Mouse (Mus musculus) hindbrain, embryonic 11.5 days (tissue): ENCODE results near the gene Skp2. TPM values are rescaled to one million over a fixed set of nuclear protein-coding genes. Genes with fewer than 3 reads are reported as not detected.
"Not testable (repeated sequence)": the region's sequence is repeated elsewhere in the genome, so short reads cannot be mapped to it uniquely, and the experiment has no call there.

Experiments
- ATAC-seq: fragments of 200-750 bp; cut with Nextera tagmentation; 2 replicates; pipeline ENCODE4 v1.8.0; 2017; ENCODE audit warnings: mild to moderate bottlenecking, moderate TSS enrichment, moderate library complexity; ENCODE audit not compliant: low FRiP score
- DNase-seq: peaks from one replicate; pipeline ENCODE4 v3.0.0-alpha.2; 2015; ENCODE audit warnings: low spot score
- H3K27ac ChIP-seq: fragments of 300-500 bp; sonication (generic); 2 replicates; pipeline ENCODE4 v1.5.1; 2014; ENCODE audit warnings: mild to moderate bottlenecking, low read depth, low read length
- H3K27me3 ChIP-seq: fragments of 300-500 bp; sonication (generic); 2 replicates; pipeline ENCODE4 v1.6.1; 2014; ENCODE audit warnings: mild to moderate bottlenecking, low read length, moderate library complexity, mixed read lengths; ENCODE audit not compliant: control insufficient read depth, insufficient read depth
- H3K36me3 ChIP-seq: fragments of 300-500 bp; sonication (generic); 2 replicates; pipeline ENCODE4 v1.6.1; 2014; ENCODE audit warnings: mild to moderate bottlenecking, low read length, moderate library complexity, mixed read lengths; ENCODE audit not compliant: control insufficient read depth, insufficient read depth
- H3K4me1 ChIP-seq: fragments of 300-500 bp; sonication (generic); replicated peaks from 2 replicates; pipeline ENCODE4 v1.6.1; 2014; ENCODE audit warnings: low read length, mixed read lengths; ENCODE audit not compliant: control insufficient read depth, insufficient read depth
- H3K4me2 ChIP-seq: fragments of 300-500 bp; sonication (generic); replicated peaks from 2 replicates; pipeline ENCODE4 v1.6.1; 2014; ENCODE audit warnings: mild to moderate bottlenecking, low read depth, low read length
- H3K4me3 ChIP-seq: fragments of 300-500 bp; sonication (generic); 2 replicates; pipeline ENCODE4 v1.5.1; 2014; ENCODE audit warnings: low read depth, low read length
- H3K9ac ChIP-seq: fragments of 300-500 bp; sonication (generic); 2 replicates; pipeline ENCODE4 v1.6.1; 2014; ENCODE audit warnings: low read depth, low read length
- H3K9me3 ChIP-seq: fragments of 300-500 bp; sonication (generic); 2 replicates; pipeline ENCODE4 v1.6.1; 2016; ENCODE audit warnings: low read length; ENCODE audit not compliant: control insufficient read depth
- WGBS: fragments of 180-500 bp; shearing (Covaris S2); extraction: QIAGEN DNeasy Blood & Tissue Kit; methylation state at CpG from one replicate; pipeline ENCODE4 v1.1.7; 2014; 5-methylcytosine and 5-hydroxymethylcytosine counted together
- polyA plus RNA-seq: library from polyadenylated mRNA; unstranded; fragments of >200 nt; fragmentation: Nextera tagmentation; extraction: Ambion mirVana; gene quantifications from 2 replicates; pipeline ENCODE4 v1.2.1, GENCODE M21; 2014

Skp2 gene
- polyA plus RNA-seq: 95.9 and 105 TPM in 2 replicates

DNA sequence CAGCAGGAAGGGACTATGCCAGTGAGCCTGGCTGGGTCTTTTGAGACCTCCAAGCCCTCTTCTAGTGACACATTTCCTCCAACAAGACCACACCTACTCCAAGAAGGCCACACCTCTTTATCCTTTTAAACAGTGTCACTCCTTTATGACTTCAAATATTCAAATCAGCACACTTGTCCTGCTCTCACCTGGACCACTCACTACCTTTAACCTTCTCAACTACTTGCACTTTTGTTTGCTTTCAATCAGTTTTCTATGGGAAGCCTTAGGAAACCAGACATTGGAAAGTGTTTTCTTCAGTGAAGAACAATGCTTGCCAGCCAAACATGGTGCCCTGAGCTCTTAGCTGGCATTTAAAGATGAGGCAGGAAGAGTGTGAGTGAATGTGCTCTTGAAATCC, at the start of gene Skp2:
Gene Skp2, minus strand, starts transcription at position 101 of the 400 bp plus-strand sequence.
- Histone ChIP-seq H3K4me2 (no peak within 1 kb of the TSS), H3K4me3 (no peak within 1 kb of the TSS), H3K9ac (no peak within 1 kb of the TSS), H3K27me3 (no peaks in the 10 kb centered on the region), H3K9me3 (no peaks in the 10 kb centered on the region), H3K4me1 (no peaks in the 10 kb centered on the region), H3K36me3 (no peaks in the 10 kb centered on the region), H3K27ac (no peak within 1 kb of the TSS)
- no peak for ATAC-seq
- no peak for DNase-seq

DNA sequence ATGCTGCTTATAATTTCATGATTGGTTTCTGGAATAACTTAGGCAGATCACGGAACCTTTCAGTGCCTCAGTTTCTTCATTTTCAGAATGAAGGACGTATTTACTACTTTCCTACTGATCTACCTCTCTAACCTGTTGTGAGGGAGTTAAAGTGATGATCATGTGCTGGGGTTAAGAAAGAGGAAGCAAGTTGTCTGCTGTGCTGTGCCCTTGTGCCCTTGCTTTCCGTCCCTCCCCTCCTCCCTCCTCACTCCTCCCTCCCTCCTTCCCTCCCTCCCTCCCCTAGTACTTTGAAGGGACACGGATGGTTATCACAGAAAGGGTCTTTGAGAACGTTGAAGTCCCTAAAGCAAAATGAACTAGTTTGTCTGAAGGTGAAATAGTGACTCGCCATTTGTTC, 43.2 kb upstream of the Skp2 start:
- DNase-seq (no peak), ATAC-seq (no peak)
- no peaks in the 10 kb centered on the region for H3K9me3 ChIP-seq
- no peak overlapping the region for H3K4me2 ChIP-seq
- no peak overlapping the region for H3K9ac ChIP-seq
- H3K27me3 ChIP-seq: no peaks in the 10 kb centered on the region
- no peaks in the 10 kb centered on the region for H3K4me1 ChIP-seq
- H3K36me3 ChIP-seq: 0 out of 2 replicates have a peak, but pooled peaks cover 3% of the 10 kb centered on the region
- no peak overlapping the region for H3K4me3 ChIP-seq
- H3K27ac ChIP-seq: no peak overlapping the region
- WGBS: 64% methylated on average over 6 of the region's 6 CpGs

DNA sequence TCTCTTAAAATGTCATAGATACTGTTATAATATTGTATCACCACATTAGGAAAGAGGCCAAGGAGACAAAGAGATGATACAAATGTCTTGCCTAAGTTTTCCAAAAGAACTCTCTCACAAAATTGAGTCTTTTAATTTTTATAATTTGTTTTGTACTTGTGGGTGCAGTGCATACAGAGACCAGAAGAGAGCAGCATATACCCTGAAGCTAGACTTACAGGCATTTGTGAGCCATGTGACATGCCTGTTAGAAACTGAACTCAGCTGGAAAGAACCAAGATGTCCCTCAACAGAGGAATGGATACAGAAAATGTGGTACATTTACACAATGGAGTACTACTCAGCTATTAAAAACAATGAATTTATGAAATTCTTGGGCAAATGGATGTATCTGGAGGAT, 37.5 kb upstream of the Skp2 start:
- not testable (repeated sequence) for H3K36me3 ChIP-seq, ATAC-seq, DNase-seq

DNA sequence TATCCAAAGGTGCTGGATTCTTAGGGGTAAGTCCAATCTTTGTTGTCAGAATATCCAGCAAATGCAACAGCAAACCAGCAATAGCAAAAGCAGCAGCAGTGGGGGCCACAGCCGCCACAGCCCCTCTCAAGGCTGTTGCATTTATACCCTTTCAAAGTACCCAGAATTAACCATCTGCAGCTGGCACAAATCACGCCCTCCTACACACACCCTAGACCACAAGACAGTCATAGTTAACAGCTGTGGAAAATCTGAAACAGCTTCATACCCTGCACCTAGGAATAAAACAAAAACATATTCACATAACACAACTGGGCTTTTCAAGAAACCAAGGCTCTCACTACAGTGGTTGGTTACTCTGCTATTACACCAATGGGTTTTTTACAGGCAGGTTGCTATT, 34.6 kb upstream of the Skp2 start:
- ATAC-seq: no peak
- 0 out of 2 replicates have a peak, but pooled peaks cover 2% of the 10 kb centered on the region for H3K36me3 ChIP-seq
- 85% methylated on average over 2 of the region's 2 CpGs for WGBS

More for the DNA sequence above, 37.5 kb upstream of the Skp2 start:
- not testable (repeated sequence) for H3K4me1 ChIP-seq, H3K9ac ChIP-seq, H3K27me3 ChIP-seq, H3K27ac ChIP-seq, H3K4me2 ChIP-seq, H3K9me3 ChIP-seq, H3K4me3 ChIP-seq

DNA sequence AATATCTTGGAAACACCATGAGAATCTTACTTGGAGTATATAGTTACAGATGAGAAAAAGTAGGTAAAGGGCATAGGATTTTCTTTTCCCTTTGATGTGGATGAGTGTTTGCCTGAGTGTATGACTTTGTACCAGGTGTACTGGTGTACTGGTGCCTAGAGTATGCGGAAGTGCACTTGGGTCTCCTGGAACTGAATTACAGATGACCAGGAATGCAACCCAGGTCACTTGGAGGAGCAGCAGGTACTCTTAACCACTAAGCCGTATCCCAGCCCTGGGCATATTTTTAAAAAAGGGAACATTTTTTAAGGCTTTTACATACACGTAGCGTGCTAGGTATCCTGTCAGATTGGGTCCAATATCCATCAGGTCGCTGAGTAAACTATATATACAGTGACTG, 28.8 kb upstream of the Skp2 start:
- no peak overlapping the region for H3K27ac ChIP-seq
- no peaks in the 10 kb centered on the region for H3K36me3 ChIP-seq
- H3K27me3 ChIP-seq: no peaks in the 10 kb centered on the region
- H3K4me3 ChIP-seq: no peak overlapping the region
- H3K4me1 ChIP-seq: no peaks in the 10 kb centered on the region
- WGBS: 94% methylated on average over 5 of the region's 5 CpGs
- DNase-seq (no peak), ATAC-seq (no peak)
- H3K9me3 ChIP-seq: no peaks in the 10 kb centered on the region
- H3K9ac ChIP-seq: no peak overlapping the region
- H3K4me2 ChIP-seq: no peak overlapping the region

More for the DNA sequence above, 34.6 kb upstream of the Skp2 start:
- H3K9me3 ChIP-seq: no peaks in the 10 kb centered on the region
- no peaks in the 10 kb centered on the region for H3K4me1 ChIP-seq
- no peak overlapping the region for H3K4me3 ChIP-seq
- H3K27ac ChIP-seq: no peak overlapping the region
- DNase-seq: no peak
- no peaks in the 10 kb centered on the region for H3K27me3 ChIP-seq
- H3K9ac ChIP-seq: no peak overlapping the region
- H3K4me2 ChIP-seq: no peak overlapping the region

DNA sequence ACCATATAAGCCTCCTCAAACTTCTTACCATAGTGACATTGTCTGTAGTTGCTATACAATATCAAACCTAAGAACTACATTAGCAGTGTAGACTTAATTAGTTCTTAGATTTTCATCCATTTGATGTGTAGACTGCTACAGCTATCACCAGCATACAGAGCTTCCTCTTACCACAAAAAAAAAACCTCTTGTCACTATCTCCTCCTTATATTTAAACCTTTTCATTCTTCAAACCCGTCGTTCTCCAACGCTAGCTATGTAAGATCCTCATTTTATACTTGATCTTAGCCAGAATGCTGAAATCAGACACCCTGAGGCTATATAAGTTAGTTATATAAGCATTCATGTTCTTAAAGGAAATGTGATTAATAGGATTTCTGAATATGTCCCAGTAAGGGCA, 21.8 kb upstream of the Skp2 start:
- Histone ChIP-seq H3K4me2 (no peak overlapping the region), H3K9me3 (no peaks in the 10 kb centered on the region), H3K27ac (no peak overlapping the region), H3K36me3 (0 out of 2 replicates have a peak, but pooled peaks cover 2% of the 10 kb centered on the region), H3K9ac (no peak overlapping the region), H3K4me1 (no peaks in the 10 kb centered on the region), H3K27me3 (no peaks in the 10 kb centered on the region), H3K4me3 (no peak overlapping the region)
- WGBS: 97% methylated on average over 3 of the region's 3 CpGs
- DNase-seq (no peak), ATAC-seq (no peak)

DNA sequence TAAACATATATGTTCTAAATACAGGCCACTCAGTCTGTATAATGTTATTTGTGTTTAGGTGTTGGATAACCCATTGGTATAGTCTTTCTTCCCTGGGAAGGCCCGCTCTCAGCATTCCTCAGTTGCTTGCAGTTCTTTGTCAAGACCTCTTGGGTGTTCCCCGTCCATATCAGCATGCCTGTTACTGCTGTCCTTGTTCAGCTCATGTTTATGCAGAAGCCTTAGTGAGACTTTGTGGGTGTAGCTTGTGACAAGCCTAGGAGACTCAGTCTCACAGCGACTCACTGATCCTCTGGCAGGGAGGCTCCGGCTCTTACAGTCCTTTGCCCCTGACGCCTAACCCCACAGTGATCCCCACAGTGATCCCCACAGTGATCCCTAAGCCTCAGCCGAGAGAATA, 8.9 kb upstream of the Skp2 start:
- ATAC-seq (0 out of 2 replicates have a peak, but pooled peaks have one; percentile 40), DNase-seq (peak; percentile 11)

DNA sequence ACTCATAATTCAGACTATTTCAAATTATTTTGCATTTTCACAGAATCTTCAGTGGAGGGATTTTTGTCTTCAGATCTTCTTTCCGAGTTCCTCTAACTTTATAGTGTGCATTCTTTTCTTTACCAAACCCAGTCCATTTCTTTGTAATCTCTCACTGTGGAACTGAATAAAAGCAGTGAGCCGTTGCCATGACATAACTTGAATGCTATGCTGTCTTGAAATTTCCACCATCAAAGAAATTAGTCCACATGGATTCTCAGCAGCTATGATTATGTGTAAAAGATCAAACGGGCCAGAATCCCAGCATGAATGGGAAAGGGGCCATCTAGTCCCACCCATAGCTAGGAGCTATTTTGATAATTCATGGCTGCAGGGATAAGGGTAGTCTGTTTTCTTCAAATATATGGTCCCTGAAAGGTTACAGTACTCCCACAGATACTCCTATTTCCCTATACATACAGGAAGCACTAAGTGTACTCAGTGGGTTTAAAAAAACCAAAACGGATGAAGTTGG, 7.4 kb upstream of the Skp2 start:
- no peaks in the 10 kb centered on the region for H3K4me1 ChIP-seq
- no peak overlapping the region for H3K4me3 ChIP-seq
- H3K9me3 ChIP-seq: no peaks in the 10 kb centered on the region
- H3K27ac ChIP-seq: no peak overlapping the region
- H3K9ac ChIP-seq: no peak overlapping the region
- no peaks in the 10 kb centered on the region for H3K36me3 ChIP-seq
- no peak for ATAC-seq
- H3K27me3 ChIP-seq: no peaks in the 10 kb centered on the region
- DNase-seq: no peak
- no peak overlapping the region for H3K4me2 ChIP-seq
- 79% methylated on average over 4 of the region's 4 CpGs for WGBS

More for the DNA sequence above, 8.9 kb upstream of the Skp2 start:
- Histone ChIP-seq H3K36me3 (no peaks in the 10 kb centered on the region), H3K9ac (no peak overlapping the region), H3K27ac (no peak overlapping the region), H3K27me3 (no peaks in the 10 kb centered on the region), H3K9me3 (no peaks in the 10 kb centered on the region), H3K4me2 (no peak overlapping the region), H3K4me3 (no peak overlapping the region), H3K4me1 (no peaks in the 10 kb centered on the region)
- 64% methylated on average over 6 of the region's 6 CpGs for WGBS

DNA sequence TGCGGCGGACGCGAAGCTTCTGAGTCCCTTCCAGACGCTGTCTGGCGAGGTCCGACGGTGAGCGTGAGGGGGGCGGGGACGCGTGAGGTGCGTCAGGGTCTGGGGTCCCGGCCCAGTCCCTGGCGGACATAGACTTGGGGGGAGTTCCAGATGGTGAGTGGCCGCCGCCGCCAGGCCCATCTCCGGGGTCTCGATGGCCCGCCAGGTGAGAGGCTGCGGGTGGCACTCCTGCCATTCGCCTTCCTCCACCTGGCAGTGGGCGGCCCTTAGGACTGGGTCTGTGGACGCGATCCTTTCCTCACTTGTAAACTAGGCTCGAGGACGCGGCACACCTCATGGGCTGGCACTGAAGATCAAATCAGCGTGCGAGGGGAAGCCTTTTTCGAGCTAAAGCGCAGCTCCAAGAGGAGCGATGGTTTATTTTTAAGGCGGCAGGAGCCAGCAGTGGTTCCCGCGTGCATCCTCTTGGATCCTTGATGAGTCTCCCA, 14.5 kb downstream of the Skp2 start:
- H3K4me1 ChIP-seq: no peaks in the 10 kb centered on the region
- peak overlapping the region; percentile 71 for H3K4me2 ChIP-seq
- H3K36me3 ChIP-seq: peaks cover 10% of the 10 kb centered on the region
- H3K4me3 ChIP-seq: peak overlapping the region; percentile 84
- H3K9ac ChIP-seq: peak overlapping the region; percentile 83
- no peaks in the 10 kb centered on the region for H3K27me3 ChIP-seq
- H3K9me3 ChIP-seq: no peaks in the 10 kb centered on the region
- 0% methylated on average over 37 of the region's 37 CpGs for WGBS
- peak overlapping the region; percentile 74 for H3K27ac ChIP-seq
- ATAC-seq: peak; percentile 94
- no peak for DNase-seq
